Mouse (Mus musculus): ENCODE data around the gene Antxr1.

Antxr1 gene

GRCm38 (mm10) chr6:87292911-87293851 lies 42.4 kb downstream of the Antxr1 start:
- DNase-seq (ENCODE audit: low read depth, low spot score) = no peak

- DNase-seq (ENCODE audit: low read depth, low spot score) = no peak
These were observed 48.4 kb downstream of the Antxr1 start for GRCm38 (mm10) chr6:87287251-87287650.

- DNase-seq (ENCODE audit: low read depth, low spot score) = no peak
These were observed 50.3 kb downstream of the Antxr1 start for GRCm38 (mm10) chr6:87285365-87285749.

- no peak for DNase-seq (ENCODE audit: low read depth, low spot score)
These were observed 50.8 kb downstream of the Antxr1 start for GRCm38 (mm10) chr6:87284716-87285364.

GRCm38 (mm10) chr6:87282346-87282781 lies 53.3 kb downstream of the Antxr1 start:
- DNase-seq (ENCODE audit: low read depth, low spot score) = no peak

- no peak for DNase-seq (ENCODE audit: low read depth, low spot score)
These were observed 53.9 kb downstream of the Antxr1 start for GRCm38 (mm10) chr6:87281771-87282170.

GRCm38 (mm10) chr6:87278151-87278550 lies 57.5 kb downstream of the Antxr1 start:
- DNase-seq (ENCODE audit: low read depth, low spot score) = no peak

GRCm38 (mm10) chr6:87277527-87277926 lies 58.1 kb downstream of the Antxr1 start:
- DNase-seq (ENCODE audit: low read depth, low spot score) = no peak

GRCm38 (mm10) chr6:87276941-87277340 lies 58.7 kb downstream of the Antxr1 start:
- DNase-seq (ENCODE audit: low read depth, low spot score) = no peak

- DNase-seq (ENCODE audit: low read depth, low spot score) = peak; percentile 41
These were observed 60.8 kb downstream of the Antxr1 start for GRCm38 (mm10) chr6:87274779-87275178.

- no peak for DNase-seq (ENCODE audit: low read depth, low spot score)
These were observed 61.8 kb downstream of the Antxr1 start for GRCm38 (mm10) chr6:87273791-87274190.

- DNase-seq (ENCODE audit: low read depth, low spot score) = no peak
These were observed 62.5 kb downstream of the Antxr1 start for GRCm38 (mm10) chr6:87273141-87273540.

GRCm38 (mm10) chr6:87272202-87272601 lies 63.4 kb downstream of the Antxr1 start:
- DNase-seq (ENCODE audit: low read depth, low spot score) = no peak

GRCm38 (mm10) chr6:87270452-87270851 lies 65.2 kb downstream of the Antxr1 start:
- DNase-seq (ENCODE audit: low read depth, low spot score) = no peak

- DNase-seq (ENCODE audit: low read depth, low spot score) = no peak
These were observed 65.7 kb downstream of the Antxr1 start for GRCm38 (mm10) chr6:87269950-87270349.

- DNase-seq (ENCODE audit: low read depth, low spot score) = no peak
These were observed 73.0 kb downstream of the Antxr1 start for GRCm38 (mm10) chr6:87262666-87263065.

- DNase-seq (ENCODE audit: low read depth, low spot score) = no peak
These were observed 76.6 kb downstream of the Antxr1 start for GRCm38 (mm10) chr6:87258976-87259375.

GRCm38 (mm10) chr6:87257981-87258775 lies 77.4 kb downstream of the Antxr1 start:
- no peak for DNase-seq (ENCODE audit: low read depth, low spot score)

GRCm38 (mm10) chr6:87257471-87257870 lies 78.2 kb downstream of the Antxr1 start:
- no peak for DNase-seq (ENCODE audit: low read depth, low spot score)

GRCm38 (mm10) chr6:87255668-87256067 lies 80.0 kb downstream of the Antxr1 start:
- peak; percentile 44 for DNase-seq (ENCODE audit: low read depth, low spot score)

GRCm38 (mm10) chr6:87254756-87255155 lies 80.9 kb downstream of the Antxr1 start:
- no peak for DNase-seq (ENCODE audit: low read depth, low spot score)

- DNase-seq (ENCODE audit: low read depth, low spot score) = no peak
These were observed 83.9 kb downstream of the Antxr1 start for GRCm38 (mm10) chr6:87251716-87252115.
